Mouse (Mus musculus) G1E (cell line): ENCODE measurements at regions not wholly inside any gene's neighbourhood (a gene's known extent, or its start where the extent isn't known, plus 50 kb on each side); places are given as distances from the start of the nearest gene placed in this dataset.

Experiments used
- CTCF ChIP-seq: IDR thresholded peaks from 2 replicates; pipeline ENCODE4 v1.5.1; 2012; ENCODE audit warnings: low read depth, low read length, inconsistent platforms, mixed read lengths
- GATA1 ChIP-seq: IDR thresholded peaks from 2 replicates; pipeline ENCODE4 v1.6.1; 2012; ENCODE audit warnings: borderline replicate concordance, low read length, inconsistent platforms, mixed read lengths

- TF ChIP-seq CTCF (no peak), GATA1 (no peak)
Measured at GRCm38 (mm10) chr8:10699669-10700068, 308.6 kb downstream of the Irs2 start.
